Mouse (Mus musculus) heart, postnatal 10 days (tissue): Measurements from ENCODE around the gene Cyp19a1. TPM values are rescaled to one million over a fixed set of nuclear protein-coding genes. Genes with fewer than 3 reads are reported as not detected.

Experiments used
- DNase-seq, 2 experiments: peaks; one replicate each; pipeline ENCODE4 v3.0.0; 2021
- intact Hi-C: fragments of 180-260 bp; cut with DNase I; formaldehyde crosslinking; loops from one replicate; pipeline ENCODE4 v1.15.1; 2025
- total RNA-seq, 2 experiments: library from RNA; stranded (reverse); gene quantifications; 2 replicates each; pipeline ENCODE4 v1.2.3; 2021

The Cyp19a1 gene
- total RNA-seq, result not detected

DNA sequence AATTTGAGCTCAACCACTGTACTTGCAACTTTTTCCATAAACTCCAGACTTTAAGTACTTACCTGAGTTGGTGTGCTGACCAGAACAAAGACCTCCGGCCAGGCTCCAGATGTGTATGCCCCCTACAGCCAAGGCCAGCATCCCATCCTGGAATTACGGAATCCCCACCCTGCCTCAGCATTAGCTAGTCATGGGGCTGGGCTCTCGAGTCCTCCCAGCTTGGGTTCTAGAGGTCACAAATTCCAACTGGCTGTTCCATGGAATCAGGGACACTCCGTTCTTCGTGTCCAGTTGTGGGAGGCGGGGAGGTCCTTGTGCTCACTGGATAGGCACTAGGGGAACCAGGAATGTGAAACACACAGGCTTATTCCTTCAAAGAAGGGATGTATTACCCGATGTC, at the start of gene Cyp19a1:
Gene Cyp19a1, minus strand, starts transcription at position 101 of the 400 bp plus-strand sequence.
- DNase-seq, result no peak
- intact Hi-C loops, result no loop called here

GRCm38 (mm10) chr9:54316363-54316762, 48.5 kb upstream of the Cyp19a1 start:
- DNase-seq, result no peak
- intact Hi-C loops, result no loop called here

DNA sequence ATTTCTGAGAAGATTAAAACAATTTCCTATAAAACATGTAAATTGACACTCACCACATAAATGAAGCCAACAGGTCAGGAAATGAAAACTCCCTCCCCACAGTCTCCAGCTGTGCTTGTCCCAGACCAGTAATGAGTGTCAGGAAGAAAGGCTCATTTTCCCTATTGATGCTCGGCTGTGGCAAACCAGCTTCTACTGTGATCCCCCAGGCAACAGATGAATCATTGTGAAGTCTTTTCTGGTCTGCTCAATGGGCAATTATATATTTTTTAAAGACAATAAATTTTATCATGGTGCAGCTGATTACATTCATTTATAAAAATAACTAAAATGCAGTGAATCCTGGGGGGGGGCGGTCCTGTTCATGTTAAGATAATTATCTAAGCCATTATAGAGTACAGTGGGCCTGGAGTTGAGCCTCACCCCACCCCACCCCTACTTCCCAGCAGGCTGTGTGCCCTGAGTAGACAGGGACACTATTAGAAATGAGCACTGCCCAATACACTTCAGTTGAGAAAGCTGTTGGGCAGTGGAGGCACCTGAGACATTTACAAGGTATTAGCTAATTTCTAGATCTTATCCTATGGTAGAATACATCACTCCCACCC, 40.9 kb upstream of the Cyp19a1 start:
- DNase-seq, result no peak
- intact Hi-C loops, result no loop called here

DNA sequence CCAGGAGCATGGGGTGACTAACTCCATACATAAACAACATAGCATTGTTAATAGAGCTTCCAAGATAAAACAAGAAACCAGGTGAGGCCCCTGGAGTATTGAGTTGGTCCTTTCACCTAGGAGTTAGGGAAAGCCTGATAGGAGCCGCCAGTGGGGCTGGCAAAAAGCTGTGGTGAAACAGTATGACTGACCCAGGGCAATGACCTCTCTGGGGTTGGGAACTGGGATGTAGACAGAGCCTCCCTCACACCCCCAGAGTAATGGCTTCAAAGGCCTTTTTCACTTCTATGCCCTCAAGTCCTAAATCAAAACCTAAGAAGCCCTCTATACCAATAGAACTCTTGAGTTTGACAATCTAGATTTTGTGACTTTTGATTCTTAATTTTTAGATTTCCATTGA, 40.3 kb upstream of the Cyp19a1 start:
- intact Hi-C loops, result no loop called here
- DNase-seq, result no peak

DNA sequence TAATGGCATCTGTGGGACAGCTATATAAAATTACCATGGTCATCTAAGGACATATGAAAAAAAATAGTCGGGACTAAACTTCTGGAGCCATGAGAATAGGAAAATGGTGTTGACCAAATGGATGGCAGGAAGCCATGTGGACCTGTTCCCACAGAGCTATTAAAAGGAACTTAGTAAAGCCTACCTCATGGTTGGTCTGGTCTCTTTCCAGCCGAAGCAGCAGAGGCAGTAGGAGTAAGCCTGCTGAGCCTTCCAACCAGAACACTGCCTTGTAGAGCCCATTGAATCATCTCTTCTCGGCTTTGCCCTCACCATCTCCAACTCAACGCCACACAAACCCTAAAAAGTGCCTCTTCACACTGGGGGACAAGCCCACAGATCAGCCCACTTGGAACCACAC, 33.3 kb upstream of the Cyp19a1 start:
- peak; percentile 69 to 77 for DNase-seq
- intact Hi-C loops, result no loop called here

DNA sequence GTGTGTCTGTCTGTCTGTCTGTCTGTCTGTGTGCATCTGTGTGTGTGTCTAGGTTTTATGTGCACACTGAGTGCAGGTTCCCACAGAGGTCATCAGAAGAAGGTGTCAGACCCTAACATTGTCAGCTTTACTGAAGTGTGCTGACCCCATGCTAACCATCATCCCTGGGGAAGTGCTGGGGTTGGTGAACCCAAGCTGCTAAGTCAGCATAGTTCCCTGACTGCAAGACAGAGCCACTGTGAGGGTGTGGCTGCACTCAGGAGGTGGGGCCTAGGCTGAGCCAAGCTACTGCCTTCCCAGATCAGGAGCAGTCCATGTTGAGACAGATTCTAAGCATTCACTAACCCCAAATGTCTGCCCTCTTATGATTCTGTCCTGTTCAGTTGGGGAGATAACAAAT, 31.9 kb upstream of the Cyp19a1 start:
- intact Hi-C loops, result no loop called here
- DNase-seq, result no peak

GRCm38 (mm10) chr9:54299389-54299788, 31.5 kb upstream of the Cyp19a1 start:
- intact Hi-C loops, result no loop called here

DNA sequence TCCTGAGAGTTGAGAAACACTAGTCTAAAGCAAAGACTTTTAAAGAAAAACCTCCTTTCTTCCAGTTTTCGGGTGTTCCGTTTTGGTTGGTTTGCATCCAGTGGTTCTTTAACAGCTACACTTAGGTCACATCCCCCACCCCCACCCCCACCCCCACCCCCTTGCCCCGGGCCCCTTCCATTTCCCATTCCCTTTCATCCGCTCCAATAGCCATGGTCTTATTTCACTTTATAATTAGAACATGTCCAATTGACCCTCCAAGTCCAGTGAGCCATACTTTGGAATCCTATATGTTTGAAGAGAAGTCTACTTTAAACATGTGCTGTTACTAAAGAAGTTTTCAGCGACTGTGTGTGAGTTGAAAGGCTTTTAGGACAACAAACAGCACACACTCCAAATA, 19.9 kb upstream of the Cyp19a1 start:
- DNase-seq, result no peak
- intact Hi-C loops, result no loop called here

More at GRCm38 (mm10) chr9:54299389-54299788, 31.5 kb upstream of the Cyp19a1 start:
- no peak for DNase-seq

DNA sequence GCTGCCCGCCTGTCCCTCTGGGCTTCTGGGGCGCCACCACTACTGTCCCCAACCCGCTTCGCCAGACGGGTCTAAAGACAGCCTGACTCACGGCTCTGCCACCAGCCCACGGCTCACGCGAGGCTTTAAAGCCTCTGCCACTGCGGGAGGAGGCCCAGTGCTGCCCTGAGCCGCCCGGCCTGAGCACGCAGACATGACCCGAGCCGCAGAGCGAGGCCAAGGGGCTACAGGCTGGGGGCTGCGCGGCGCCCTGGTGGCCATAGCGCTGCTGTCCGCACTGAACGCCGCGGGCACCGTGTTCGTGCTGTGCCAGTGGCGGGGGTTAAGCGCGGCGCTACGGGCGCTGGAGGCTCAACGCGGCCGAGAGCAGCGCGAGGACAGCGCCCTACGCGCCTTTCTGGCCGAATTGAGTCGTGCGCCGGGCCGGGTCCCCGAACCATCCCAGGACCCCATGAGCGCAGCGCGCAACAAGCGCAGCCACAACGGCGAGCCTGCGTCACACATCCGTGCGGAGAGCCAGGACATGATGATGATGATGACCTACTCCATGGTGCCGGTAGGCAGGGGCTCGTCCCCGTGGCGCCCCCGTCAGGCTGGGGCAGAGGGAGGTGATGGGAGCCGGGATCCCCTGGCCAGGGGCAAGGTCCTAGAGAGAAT, 18.5 kb upstream of the Cyp19a1 start, which contains the start of gene Gldn:
Gene Gldn, plus strand, starts transcription at position 156 of the 657 bp plus-strand sequence.
- DNase-seq, result peak in 1 of 2 experiments; percentile 2
- intact Hi-C loops, result no loop called here

DNA sequence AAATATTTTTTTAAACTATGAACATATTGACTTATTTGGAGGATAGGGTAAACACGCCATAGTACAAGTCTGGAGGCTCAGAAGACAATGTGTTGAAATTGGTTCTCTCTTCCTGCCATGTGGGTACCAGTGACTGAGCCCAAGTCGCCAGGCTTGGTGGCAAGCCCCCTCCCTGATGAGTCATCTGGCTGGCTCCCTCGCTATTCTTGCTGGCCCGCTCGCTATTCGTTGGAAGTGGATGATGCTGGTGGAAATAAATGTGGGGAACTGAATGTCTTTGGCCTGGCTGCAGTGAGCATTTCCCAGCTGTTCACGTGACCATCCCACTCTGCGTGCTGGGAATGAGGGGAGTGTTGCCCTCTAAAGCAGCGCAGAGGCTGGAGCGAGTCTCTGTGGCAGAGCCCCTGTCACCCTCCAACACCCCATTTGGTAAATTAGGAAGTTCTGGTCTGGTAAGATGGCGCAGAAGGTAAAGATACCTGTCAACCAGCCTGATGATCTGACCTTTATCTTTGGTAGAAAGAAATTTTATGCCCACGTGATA, 11.2 kb upstream of the Cyp19a1 start:
- no peak for DNase-seq
- intact Hi-C loops, result no loop called here

- no peak for DNase-seq
- intact Hi-C loops, result no loop called here
Observed at GRCm38 (mm10) chr9:54275283-54275682, 7.4 kb upstream of the Cyp19a1 start.

DNA sequence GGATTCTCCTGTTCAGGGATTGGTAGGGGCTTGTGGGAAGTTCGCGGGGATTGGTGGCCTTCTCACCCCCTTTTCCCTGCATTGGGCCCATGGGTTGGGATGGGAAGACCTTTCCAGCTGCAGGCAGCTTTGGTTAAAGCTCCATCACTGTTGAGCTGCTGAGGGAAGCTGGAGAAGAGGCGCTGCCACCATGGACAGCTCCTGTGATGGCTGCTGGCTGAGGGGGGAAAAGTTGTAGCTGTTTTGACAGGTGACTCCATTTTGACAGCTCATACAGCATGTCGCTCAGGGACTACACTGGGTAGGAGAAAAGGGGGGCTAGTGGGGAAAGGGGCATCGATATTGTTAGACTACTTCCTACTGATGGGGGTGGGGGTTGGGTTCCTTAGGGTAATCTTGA, 3.0 kb upstream of the Cyp19a1 start:
- DNase-seq, result peak in 1 of 2 experiments; percentile 18
- intact Hi-C loops, result no loop called here

DNA sequence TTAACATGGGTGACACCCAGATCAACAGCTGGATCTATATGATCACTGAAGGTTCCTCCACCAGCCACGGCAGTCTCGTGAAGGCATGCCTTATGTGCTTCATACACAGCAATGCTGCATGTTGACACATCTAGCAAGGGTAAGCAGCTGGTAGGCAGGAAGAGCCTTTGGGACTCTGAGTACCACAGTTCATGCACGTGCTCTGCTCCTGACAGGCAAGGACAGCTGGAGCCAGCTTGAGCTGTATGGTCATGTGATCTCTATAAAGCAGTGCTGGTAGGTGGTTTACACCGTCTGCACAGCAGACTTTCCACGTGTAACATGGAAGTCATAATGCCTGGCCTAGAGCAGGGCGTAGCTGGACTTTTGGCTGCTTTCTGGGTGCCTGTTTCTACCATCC, 2.1 kb upstream of the Cyp19a1 start:
- intact Hi-C loops, result no loop called here
- DNase-seq, result no peak

GRCm38 (mm10) chr9:54264754-54265153, 3.2 kb downstream of the Cyp19a1 start:
- DNase-seq, result no peak
- intact Hi-C loops, result no loop called here

- intact Hi-C loops, result no loop called here
- no peak for DNase-seq
Observed at GRCm38 (mm10) chr9:54244869-54245665, 22.8 kb downstream of the Cyp19a1 start.

DNA sequence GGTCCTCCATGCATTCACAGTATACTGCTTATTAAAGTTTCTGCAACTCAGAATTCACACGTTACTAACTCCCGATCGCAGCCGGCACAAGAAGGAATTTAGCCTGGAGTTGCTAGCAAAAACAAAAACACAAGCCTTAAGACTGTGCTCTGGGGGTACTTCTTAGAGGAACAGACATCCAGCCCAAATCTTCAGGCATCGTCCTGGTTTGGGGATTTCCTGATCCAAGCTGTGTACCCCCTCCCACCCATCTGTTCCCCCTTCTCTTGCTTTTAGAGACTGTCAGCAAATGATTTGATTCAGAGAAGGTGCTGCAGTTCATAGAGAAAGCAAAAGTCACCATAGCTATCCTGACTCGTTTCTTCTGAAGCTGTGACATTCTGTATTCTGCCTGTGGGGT, 40.3 kb downstream of the Cyp19a1 start:
- intact Hi-C loops, result no loop called here
- DNase-seq, result no peak

DNA sequence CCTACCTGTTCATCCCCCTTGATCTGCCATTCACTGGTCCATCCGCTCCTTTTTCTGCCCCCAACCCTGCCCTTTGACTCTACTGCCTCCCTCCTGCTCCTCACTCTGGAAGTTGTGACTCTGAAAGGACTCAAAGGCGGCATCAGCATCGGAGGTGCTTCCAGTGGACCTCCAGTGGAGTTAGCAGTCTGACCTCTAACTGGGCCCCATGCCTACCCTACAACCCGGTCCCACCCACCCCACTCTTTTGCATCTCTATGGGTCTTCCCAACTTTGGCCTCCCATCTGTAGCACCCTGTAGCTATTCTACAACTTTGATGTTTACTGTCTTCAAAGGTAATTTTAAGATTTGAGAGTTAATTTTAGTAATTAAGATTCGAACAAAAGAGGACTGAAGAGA, 51.4 kb downstream of the Cyp19a1 start:
- no peak for DNase-seq
- intact Hi-C loops, result no loop called here

DNA sequence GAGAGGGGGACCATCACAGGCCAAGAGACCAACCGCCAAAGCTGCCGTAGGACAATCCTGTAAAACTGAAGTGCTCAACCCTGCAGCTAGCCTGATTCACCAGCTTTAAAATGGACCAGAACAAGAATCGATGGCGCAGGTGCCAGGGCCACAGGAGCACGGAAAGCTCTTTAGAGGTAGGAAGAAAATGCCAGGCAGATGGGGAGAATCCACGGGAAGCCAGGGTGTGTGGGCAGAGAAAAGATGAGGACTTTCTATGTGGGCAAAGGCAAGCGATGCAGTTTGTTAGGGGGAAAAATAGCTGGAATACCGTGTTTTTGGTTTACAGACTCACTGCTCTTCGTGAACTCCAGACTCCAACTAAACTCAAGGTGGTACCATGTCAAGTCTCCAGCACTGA, 53.0 kb downstream of the Cyp19a1 start:
- intact Hi-C loops, result no loop called here
- DNase-seq, result no peak

DNA sequence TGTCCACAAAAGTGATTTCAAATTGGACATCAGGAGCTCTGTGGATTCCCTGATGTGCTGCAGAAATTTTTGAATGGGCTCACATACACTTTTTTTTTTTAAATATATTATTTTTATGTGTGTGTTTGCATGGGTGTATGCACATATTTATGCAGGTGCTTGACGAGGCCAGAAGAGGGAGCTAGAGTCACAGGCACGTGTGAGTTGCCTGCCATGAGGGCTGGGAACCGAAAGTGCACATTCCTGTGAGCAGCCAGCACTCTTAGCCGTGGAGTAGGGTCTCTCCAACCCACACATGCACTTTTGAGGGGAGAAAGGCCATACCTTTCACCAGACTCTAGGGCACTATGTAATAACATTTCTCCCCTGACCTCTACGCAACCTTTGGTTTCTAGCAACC, 73.1 kb downstream of the Cyp19a1 start:
- DNase-seq, result no peak
- intact Hi-C loops, result no loop called here

GRCm38 (mm10) chr9:54191435-54191834, 76.5 kb downstream of the Cyp19a1 start:
- intact Hi-C loops, result no loop called here
- no peak for DNase-seq

GRCm38 (mm10) chr9:54182484-54182883, 85.4 kb downstream of the Cyp19a1 start:
- DNase-seq, result no peak
- intact Hi-C loops, result loop anchor here (5.0 kb wide), 3 partner anchors 155 to 365 kb away; no protein-coding TSS in a partner anchor
